Mouse (Mus musculus): ENCODE measurements around the gene Olfr547.

The Olfr547 gene

DNA sequence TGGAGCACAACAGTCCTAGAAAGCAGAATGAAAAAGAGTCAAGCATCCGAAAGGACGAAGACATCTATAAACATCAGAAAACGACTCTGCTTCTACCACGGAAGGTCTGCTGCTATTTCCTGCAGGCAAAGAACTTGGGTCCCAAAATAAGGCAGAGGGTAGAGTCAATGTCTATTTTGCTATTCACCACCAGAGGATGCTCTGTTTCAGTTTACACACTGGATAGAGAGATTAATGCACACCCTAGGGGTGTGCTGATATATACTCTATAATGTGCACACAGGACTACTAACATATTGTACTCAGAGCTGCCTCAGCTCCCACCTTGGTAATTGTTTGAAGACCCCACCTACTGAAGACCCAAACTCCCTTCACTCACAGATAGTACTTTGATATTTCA is 31.7 kb downstream of the Olfr547 start:
- DNase-seq (ENCODE audit: low read depth, low spot score) = no peak

DNA sequence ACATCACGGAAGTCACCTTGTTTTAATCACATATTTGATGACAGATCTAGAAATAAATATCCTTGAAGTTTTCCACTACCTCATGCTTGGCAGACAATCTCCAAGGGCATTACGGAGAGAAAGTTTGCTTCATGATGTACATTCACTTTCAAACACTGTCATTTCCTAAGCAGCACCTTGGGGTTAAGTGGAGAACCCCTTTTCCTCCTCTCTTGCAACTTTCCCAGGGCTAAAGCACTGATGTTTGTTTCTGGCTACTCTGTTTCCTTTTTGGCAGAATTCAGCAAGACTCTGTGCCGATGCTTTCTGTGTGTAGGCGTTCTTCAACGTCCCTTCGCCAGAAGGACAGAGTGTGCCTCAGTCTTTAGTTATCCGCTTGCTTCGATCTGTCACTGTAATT is 36.6 kb downstream of the Olfr547 start, which contains the start of gene Olfr550:
TSS of gene Olfr550 (plus strand) at position 301 of the 400 bp plus-strand sequence.
- DNase-seq (ENCODE audit: low read depth, low spot score) = no peak

- no peak for DNase-seq (ENCODE audit: low read depth, low spot score)
Observed at GRCm38 (mm10) chr7:102573174-102573830, 38.8 kb downstream of the Olfr547 start.

GRCm38 (mm10) chr7:102575998-102576397 is 41.4 kb downstream of the Olfr547 start:
- DNase-seq (ENCODE audit: low read depth, low spot score) = no peak
